Mouse (Mus musculus) cerebellum, adult 2 months (tissue): ENCODE results near the gene Gm49388.

ENCODE experiments used
- CTCF ChIP-seq: fragments of 200-500 bp; IDR thresholded peaks from 2 replicates; pipeline ENCODE4 v1.5.1; 2011; ENCODE audit warnings: low read depth, mild to moderate bottlenecking, control low read depth, low read length, moderate library complexity, borderline replicate concordance; ENCODE audit not compliant: insufficient read depth
- POLR2A ChIP-seq: fragments of 200-500 bp; IDR thresholded peaks from 2 replicates; pipeline ENCODE4 v1.6.1; 2011; ENCODE audit warnings: low read length, control low read depth, borderline replicate concordance; ENCODE audit not compliant: insufficient read depth

DNA sequence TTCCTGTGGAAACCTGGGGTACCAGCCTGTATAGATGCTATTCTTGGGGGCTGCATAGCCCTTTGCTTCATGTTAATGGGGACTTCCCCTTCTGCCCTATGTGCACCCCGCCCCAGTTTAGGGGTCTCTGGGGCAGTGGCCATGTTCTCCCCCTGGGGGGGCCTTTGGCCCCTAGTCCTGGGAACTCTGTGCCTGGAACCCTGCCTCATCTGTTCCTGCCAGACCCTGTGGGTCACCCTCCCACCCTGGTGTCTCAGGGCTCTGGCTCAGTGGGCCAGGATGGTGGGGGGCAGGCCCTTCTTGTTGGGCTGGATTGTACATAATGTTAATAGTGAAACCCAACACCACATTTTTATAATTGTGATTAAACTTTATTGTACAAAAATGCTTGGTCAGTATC lies 14.3 kb downstream of the Gm49388 start:
- TF ChIP-seq CTCF (no peak), POLR2A (no peak)
